Mouse (Mus musculus) heart, adult 2 months (tissue): ENCODE measurements around the gene Apobec2.

ENCODE experiments used
- CTCF ChIP-seq: fragments of 200-600 bp; IDR thresholded peaks from 2 replicates; pipeline ENCODE4 v1.8.1; 2022; ENCODE audit warnings: antibody characterized with exemption, mild to moderate bottlenecking, moderate library complexity
- EP300 ChIP-seq: fragments of 200-500 bp; IDR thresholded peaks from 2 replicates; pipeline ENCODE4 v1.6.1; 2011; ENCODE audit warnings: low read depth, low read length, control low read depth; ENCODE audit not compliant: insufficient read depth

DNA sequence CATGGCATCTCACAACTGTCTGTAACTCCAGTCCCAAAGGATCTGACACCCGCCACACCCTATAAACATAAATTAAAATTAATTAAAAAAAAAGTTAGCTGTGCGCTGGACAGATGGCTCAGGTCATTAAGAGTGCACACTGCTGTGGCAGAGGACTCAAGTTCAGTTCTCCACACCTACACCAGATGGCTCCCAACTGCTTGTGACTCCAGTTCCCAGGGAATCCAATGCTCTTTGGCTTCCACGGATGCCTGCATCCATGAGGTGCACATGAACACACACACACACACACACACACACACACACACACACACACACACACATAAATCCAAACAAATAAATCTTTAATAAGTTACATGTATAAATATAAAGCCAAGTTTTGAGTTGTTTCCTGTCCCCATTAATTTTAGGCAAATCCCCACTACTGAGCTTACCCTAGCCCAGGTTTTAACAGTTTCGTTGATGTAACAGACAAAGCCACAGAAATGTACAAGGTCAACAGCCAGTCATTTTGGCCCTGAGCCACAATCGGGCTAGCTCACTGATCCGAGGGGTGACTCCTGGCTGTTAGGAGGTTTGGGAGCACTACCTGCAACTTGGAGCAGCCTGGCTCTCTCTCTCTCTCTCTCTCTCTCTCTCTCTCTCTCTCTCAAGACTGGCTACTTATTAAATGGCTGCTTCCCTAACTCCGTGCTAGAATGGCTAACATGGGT lies 10.2 kb upstream of the Apobec2 start:
- TF ChIP-seq CTCF (no peak; the same call in 1 of the 2 replicates), EP300 (no peak)
